Mouse (Mus musculus): Measurements from ENCODE around the gene N4bp1.

Gene N4bp1

DNA sequence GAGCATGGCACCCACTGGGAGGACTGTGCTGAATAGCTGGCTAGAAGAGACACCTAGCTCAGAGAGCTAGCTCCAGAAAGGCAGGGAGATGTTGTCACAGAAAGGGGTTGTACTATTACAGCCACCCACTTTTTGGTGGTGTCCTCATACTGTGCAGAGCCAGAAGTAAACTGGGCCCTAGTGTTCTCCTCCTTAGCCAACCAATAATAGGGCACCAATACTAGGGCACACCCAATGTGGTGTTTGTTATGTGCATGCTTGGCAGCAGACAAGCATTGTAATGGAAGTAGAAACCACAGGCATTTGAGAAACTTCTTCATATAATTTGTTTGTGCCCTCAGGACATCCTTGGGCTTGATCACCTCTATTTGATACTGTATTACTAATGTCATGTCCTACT lies 58.5 kb downstream of the N4bp1 start:
- DNase-seq (ENCODE audit: low spot score in 2 of 2), result no peak

DNA sequence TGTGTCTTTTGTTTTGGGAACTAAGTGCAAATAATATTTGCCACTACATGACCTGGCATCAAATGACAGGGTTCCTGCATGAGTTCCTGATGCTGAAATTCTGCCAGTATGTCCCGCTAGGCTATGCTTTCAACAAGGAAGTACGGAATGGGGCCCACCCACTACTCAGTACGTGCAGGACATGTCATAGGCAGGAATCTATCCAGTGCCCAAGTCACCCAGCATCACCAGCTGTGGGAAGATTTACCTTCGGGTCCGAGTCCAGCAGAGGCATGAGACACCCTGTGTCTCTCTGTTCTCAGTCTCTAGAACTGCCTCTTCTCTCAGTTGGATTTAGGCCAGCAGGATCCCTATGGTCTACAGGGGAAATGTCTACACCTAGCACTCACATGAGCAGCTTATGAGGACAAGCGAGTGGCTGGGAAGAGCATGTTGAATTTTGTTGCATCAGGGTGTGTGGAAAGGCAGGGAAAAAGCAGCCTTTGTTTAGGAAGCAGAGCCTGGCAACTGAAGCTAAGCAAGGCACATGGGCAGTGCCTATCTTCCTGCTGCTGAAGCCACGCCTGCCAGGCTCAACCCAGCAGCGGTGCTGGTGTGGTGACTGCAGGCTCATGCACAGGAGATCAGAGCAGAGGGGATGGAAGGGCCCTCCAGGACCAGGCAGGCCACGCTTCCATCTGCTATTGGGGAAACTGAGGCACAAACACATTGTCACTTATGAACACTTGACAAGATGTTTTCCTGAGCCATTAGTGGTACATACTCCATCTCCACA lies 59.2 kb downstream of the N4bp1 start:
- DNase-seq (ENCODE audit: low spot score in 2 of 2), result no peak

- DNase-seq (ENCODE audit: low spot score in 2 of 2), result no peak
Observed at GRCm38 (mm10) chr8:86824735-86825134, 60.3 kb downstream of the N4bp1 start.

DNA sequence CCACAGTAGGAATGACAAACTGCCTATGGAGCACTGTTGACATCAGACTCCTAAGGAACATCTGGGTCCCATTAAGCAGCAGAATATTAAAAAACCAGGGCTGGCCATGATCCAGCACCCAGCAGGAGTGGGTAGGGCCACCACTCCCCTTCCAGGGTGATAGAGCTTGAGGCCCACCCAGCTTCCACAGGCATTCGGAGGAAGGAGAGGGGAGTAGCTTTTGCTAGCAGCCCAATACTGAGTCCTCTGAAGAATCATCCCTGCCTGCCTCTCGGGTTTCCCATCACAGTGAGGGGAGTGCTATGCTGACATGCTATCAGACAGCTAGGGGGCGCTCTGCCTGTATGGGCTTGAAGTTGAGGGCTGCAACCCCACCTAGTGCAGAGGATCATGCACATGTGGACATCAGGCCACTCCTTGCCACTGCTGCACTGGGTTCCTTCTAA lies 64.3 kb downstream of the N4bp1 start:
- peak in 1 of 2 experiments; percentile 61 for DNase-seq (ENCODE audit: low spot score in 2 of 2)

GRCm38 (mm10) chr8:86820186-86820755 lies 64.8 kb downstream of the N4bp1 start:
- DNase-seq (ENCODE audit: low spot score in 2 of 2), result no peak

GRCm38 (mm10) chr8:86819426-86819825 lies 65.6 kb downstream of the N4bp1 start:
- no peak for DNase-seq (ENCODE audit: low spot score in 2 of 2)

DNA sequence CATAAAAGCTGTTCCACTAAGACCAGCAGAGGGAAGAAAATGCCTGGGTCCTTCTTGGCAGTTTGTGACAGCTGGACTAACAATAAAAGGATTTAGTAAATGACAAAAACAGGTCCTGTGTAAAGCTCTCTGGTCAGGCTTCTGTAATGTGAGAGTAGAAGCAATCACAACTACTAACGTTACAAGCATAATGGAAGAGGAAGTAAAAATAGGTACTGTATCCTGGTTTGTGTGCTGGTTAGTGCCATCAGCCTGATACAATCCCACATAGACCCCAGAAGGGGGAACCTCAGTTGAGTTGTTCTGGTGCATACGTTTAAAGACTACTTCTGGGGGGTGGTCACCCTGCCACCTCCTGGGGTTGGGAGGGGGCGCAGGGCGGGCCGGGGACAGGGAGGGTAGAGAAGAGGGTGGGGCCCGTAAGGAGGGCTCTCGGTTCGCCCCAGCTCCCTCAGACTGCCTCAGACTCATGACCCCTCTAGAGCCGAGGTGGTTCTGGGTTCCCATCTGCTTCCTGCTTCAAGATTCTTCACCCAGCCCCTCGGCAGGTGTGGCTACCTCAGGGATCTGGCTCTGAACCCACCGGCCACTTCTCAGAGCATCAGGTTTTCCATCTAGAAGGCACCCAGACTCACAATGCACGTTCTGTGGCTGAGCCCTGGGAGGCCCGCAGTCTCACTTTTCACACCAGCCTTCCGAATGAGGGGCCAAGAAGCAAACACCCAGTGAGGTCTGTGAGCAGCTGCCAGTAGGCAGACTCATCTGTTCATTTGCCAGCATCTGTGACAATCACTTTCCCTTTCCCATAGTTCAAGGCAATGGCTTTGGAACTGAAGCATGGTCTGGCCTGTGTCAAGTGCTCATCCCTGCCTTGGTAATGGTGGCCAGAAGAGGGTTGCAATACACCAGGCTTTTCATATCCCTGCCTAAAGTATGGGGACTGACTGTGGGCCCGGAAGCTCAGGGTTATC lies 75.8 kb downstream of the N4bp1 start:
- no peak for DNase-seq (ENCODE audit: low spot score in 2 of 2)

DNA sequence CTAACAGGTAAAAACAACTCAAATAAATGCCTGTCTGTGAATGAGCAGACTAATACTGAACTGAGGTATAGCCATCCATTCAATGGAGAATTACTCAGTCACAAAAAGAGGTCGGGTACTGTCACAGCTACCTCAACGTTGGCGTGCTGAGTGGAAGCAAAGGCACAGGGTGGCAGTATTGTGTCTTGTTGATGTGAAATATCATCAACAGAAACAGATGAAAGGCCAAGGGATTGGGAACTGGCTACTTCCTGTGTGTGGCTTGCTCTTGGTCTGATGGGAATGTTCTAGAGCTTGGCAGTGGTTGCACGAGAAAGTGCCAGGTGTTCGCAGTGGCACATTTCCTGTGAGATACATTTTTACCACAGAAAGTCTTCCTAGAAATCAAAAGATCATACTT lies 76.8 kb downstream of the N4bp1 start:
- peak in 1 of 2 experiments; percentile 3 for DNase-seq (ENCODE audit: low spot score in 2 of 2)

DNA sequence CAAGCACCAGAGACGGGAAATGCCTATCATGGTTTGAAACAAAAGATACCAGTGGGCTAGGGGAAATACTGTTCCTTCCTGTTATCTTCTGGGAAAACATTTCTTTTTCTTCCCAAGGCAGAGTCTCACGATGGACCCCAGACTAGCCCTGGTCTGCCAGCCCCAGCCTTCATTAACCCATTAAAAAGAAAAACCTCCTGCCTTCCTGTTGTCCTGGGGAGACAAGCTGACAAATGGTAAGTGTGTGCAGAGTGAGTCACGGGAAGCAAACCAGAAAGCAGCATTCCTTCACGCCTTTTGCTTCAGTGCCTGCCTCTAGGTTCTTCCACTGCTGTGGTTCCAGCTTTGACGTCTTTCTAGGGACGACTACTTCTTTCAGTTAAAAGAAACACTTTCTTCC lies 83.1 kb downstream of the N4bp1 start:
- DNase-seq (ENCODE audit: low spot score in 2 of 2), result no peak

DNA sequence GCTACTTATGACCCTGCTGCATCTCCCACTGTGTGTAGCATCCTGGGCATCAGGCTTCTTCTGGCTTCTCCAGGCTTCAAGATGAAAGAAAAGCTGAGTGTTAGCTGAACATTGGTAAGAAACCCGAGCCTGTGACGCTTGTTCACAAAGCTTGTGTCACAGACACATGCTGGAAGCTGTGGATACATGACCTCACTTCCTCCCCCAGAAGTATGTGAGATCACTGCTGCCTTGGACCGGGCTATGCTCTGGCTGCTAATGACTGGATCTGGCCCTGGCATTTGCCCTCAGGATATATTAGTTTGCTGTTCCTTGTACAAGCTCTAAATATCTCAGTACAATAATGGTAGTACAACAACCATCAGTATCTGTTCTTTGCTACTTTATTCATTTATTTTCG lies 84.1 kb downstream of the N4bp1 start:
- no peak for DNase-seq (ENCODE audit: low spot score in 2 of 2)

DNA sequence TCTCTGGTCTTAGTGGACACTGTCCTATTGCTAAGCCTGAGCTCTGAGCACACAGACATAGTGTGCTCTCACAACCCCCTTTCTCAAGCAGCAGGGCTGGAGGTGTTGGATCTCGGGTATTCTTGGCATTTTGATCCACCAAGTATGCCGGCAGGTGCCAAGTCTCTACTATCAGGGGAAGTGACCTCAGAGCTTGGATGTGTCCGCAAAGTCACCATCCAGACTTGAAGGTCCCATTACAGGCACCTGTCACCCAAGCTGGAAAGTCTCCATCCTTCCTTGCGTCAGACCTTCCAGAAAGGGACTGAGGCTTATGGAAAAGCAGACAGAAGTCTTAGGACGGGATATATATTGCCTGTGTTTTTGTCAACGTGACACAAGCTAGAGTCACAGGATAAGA lies 86.9 kb downstream of the N4bp1 start:
- DNase-seq (ENCODE audit: low spot score in 2 of 2), result no peak

- peak; percentile 12 to 29 for DNase-seq (ENCODE audit: low spot score in 2 of 2)
Observed at GRCm38 (mm10) chr8:86797705-86798104, 87.4 kb downstream of the N4bp1 start.

- no peak for DNase-seq (ENCODE audit: low spot score in 2 of 2)
Observed at GRCm38 (mm10) chr8:86794716-86795115, 90.3 kb downstream of the N4bp1 start.

GRCm38 (mm10) chr8:86791542-86791941 lies 93.5 kb downstream of the N4bp1 start:
- no peak for DNase-seq (ENCODE audit: low spot score in 2 of 2)

- DNase-seq (ENCODE audit: low spot score in 2 of 2), result no peak
Observed at GRCm38 (mm10) chr8:86789576-86789975, 95.5 kb downstream of the N4bp1 start.

- DNase-seq (ENCODE audit: low spot score in 2 of 2), result no peak
Observed at GRCm38 (mm10) chr8:86787891-86788420, 97.1 kb downstream of the N4bp1 start.

DNA sequence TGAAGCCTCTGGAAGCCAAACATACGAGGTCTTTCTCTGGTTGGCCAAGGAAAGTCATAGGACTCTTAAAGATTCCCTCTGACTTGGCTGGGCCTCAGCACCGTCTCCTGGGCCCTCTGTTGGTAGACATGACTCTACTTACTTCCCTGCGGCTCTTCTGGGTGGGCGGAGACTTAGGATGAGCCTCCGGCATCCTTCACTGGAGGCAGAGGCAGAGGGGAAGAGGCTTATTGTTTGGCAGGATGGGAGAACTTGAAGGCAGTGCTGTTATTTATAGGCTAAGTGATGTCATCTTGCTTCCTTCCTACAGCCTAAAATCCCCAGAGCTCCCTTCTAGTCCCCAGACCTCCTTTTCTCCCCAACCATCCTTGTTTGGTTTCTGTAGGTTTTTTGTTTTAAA lies 98.6 kb downstream of the N4bp1 start:
- DNase-seq (ENCODE audit: low spot score in 2 of 2), result no peak

- DNase-seq (ENCODE audit: low spot score in 2 of 2), result no peak
Observed at GRCm38 (mm10) chr8:86781094-86781493, 104.0 kb downstream of the N4bp1 start.

DNA sequence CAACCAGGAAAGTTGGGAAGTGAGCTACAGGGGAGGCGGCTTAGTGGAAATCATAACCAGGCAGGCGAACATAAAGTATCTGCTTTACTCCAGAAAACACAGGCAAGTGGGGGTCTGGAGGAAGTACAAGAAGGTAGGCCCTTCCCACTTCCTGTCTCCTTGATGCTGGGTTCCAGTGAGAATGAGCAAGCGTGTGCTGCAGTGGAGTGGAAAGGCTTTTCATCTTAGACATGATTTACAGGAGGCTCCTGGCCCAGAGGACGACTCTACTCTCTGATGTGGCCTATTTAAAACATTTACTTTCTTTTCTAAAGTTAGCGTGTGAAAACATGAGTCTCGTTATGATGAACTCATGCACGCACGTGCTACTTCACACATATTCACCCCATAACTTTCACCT lies 105.9 kb downstream of the N4bp1 start:
- DNase-seq (ENCODE audit: low spot score in 2 of 2), result peak in 1 of 2 experiments; percentile 18

GRCm38 (mm10) chr8:86769945-86770715 lies 114.9 kb downstream of the N4bp1 start:
- DNase-seq (ENCODE audit: low spot score in 2 of 2), result no peak

- no peak for DNase-seq (ENCODE audit: low spot score in 2 of 2)
Observed at GRCm38 (mm10) chr8:86768499-86768898, 116.6 kb downstream of the N4bp1 start.
